Mouse (Mus musculus): ENCODE measurements around the gene Pfkfb3. TPM values are rescaled to one million over a fixed set of nuclear protein-coding genes. Genes with fewer than 3 reads are reported as not detected.

Gene Pfkfb3
- 12.3 and 14.2 TPM in 2 replicates for polyA plus RNA-seq (2015; fragmentation: Nextera tagmentation; extraction: Ambion mirVana)

DNA sequence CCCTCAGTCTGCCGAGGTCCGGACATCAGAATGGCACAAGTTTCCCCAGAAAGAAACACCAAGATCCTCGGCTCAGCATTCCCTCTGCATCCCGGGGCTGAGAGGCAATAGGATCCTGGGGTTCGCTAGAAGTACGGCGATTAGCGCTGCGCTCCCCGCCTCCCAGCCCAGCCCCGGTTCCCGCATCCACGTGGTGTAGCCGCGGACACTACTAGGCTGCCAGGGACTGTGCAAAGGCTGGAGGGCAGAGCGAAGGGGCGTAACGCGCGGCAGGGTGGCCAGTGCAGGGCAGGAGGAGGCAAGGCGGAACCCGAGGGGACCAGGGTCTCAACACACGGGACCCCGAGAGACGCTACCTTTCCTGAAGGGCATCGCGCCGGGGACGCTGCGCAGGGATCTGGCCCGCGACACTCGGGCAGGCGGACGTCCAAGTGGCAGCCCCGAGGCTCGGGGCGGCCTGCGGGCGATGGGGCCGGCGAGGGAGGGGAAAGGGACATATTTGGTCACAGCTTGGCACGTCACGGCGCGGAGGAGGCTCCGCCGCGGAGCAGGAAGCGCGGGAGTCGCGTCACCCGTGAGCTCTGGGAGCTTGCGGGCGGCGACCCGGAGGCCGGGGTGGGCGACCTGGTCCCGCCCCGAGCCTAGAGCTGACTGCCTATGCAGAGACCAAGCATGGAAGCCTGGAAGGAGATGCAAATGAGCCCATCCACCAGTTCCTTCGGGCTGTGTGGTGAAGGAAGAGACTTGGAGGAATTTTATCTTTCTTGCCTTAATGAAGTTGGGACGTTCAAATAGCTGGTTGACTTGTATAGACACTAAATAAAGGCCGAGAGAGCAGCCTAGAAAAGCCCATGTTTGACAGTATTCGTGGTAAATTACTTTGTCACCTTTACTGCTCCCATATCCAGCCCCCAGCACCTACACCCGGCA, at the start of gene Pfkfb3:
TSS of gene Pfkfb3 (minus strand) at position 607 of the 930 bp plus-strand sequence.

Other genes starting within 250 kb of the Pfkfb3 start
- gene Rbm17, start 50.1 kb upstream of the Pfkfb3 start, polyA plus RNA-seq (2015; fragmentation: Nextera tagmentation; extraction: Ambion mirVana), result 77.2 and 88.0 TPM in 2 replicates
- not detected in 2 replicates for gene Gm17490, start 72.2 kb upstream of the Pfkfb3 start, polyA plus RNA-seq (2015; fragmentation: Nextera tagmentation; extraction: Ambion mirVana)
- gene Il2ra, start 88.7 kb upstream of the Pfkfb3 start, polyA plus RNA-seq (2015; fragmentation: Nextera tagmentation; extraction: Ambion mirVana), result 0.07 TPM in 1 of 2 replicates, not detected in the other
- gene Il15ra, start 151.2 kb upstream of the Pfkfb3 start, polyA plus RNA-seq (2015; fragmentation: Nextera tagmentation; extraction: Ambion mirVana), result 1.6 and 2.4 TPM in 2 replicates
- 62.8 and 67.7 TPM in 2 replicates for gene Fbh1, start 223.5 kb upstream of the Pfkfb3 start, polyA plus RNA-seq (2015; fragmentation: Nextera tagmentation; extraction: Ambion mirVana)
- gene Ankrd16, start 223.8 kb upstream of the Pfkfb3 start, polyA plus RNA-seq (2015; fragmentation: Nextera tagmentation; extraction: Ambion mirVana), result 19.8 and 20.0 TPM in 2 replicates